Mouse (Mus musculus) left cerebral cortex, adult 2 months (tissue): ENCODE measurements around the gene Trim50. TPM values are rescaled to one million over a fixed set of nuclear protein-coding genes. Genes with fewer than 3 reads are reported as not detected.

Source experiments
- DNase-seq, 2 experiments: peaks; one replicate each; pipeline ENCODE4 v3.0.0; 2021 to 2022; ENCODE audit warnings: low spot score in 2 of 2, mixed read lengths in 1 of 2; ENCODE audit errors: extremely low spot score in 1 of 2
- H3K27ac ChIP-seq: fragments of 200-600 bp; 2 replicates; pipeline ENCODE4 v1.8.1; 2022
- H3K4me3 ChIP-seq: fragments of 200-600 bp; 2 replicates; pipeline ENCODE4 v1.8.1; 2022
- CTCF ChIP-seq: fragments of 200-600 bp; IDR thresholded peaks from 2 replicates; pipeline ENCODE4 v1.8.1; 2022; ENCODE audit warnings: antibody characterized with exemption, mild to moderate bottlenecking, moderate library complexity
- intact Hi-C: fragments of 180-260 bp; cut with DNase I; formaldehyde crosslinking; loops from one replicate; pipeline ENCODE4 v1.15.1; 2025
- long read RNA-seq, 2 experiments: library from polyadenylated mRNA; stranded (forward); transcript quantifications; one replicate each; pipeline ENCODE4 v2.0.0; 2021; ENCODE audit warnings: borderline mapping rate in 2 of 2
- total RNA-seq, 2 experiments: library from RNA; stranded (reverse); gene quantifications; 2 replicates each; pipeline ENCODE4 v1.2.3; 2021

The Trim50 gene
- total RNA-seq, result not detected
- long read RNA-seq, experiment 1, result 0 reads
- long read RNA-seq, experiment 2, result 0 reads

GRCm38 (mm10) chr5:135352995-135353394 is at the start of gene Trim50:
Trim50 (plus strand) TSS chr5:135353295.
- intact Hi-C loops, result no loop called here
- TF ChIP-seq CTCF, result no peak
- Histone ChIP-seq H3K27ac (no peak within 1 kb of the TSS), H3K4me3 (no peak within 1 kb of the TSS)
- DNase-seq, result no peak

GRCm38 (mm10) chr5:135306321-135306965 is 46.7 kb upstream of the Trim50 start:
- no peak for TF ChIP-seq CTCF
- intact Hi-C loops, result no loop called here

GRCm38 (mm10) chr5:135316177-135316576 is 36.9 kb upstream of the Trim50 start:
- intact Hi-C loops, result no loop called here
- TF ChIP-seq CTCF, result no peak

More at GRCm38 (mm10) chr5:135306321-135306965, 46.7 kb upstream of the Trim50 start:
- DNase-seq, result no peak
- Histone ChIP-seq H3K27ac (no peak overlapping the region), H3K4me3 (no peak overlapping the region)

GRCm38 (mm10) chr5:135319856-135320255 is 33.2 kb upstream of the Trim50 start:
- TF ChIP-seq CTCF, result peak; percentile 14; the same call in 1 of the 2 replicates
- DNase-seq, result no peak
- intact Hi-C loops, result no loop called here
- H3K27ac ChIP-seq, result no peak overlapping the region
- H3K4me3 ChIP-seq, result no peak overlapping the region

More at GRCm38 (mm10) chr5:135316177-135316576, 36.9 kb upstream of the Trim50 start:
- DNase-seq, result no peak
- H3K27ac ChIP-seq, result no peak overlapping the region
- no peak overlapping the region for H3K4me3 ChIP-seq

GRCm38 (mm10) chr5:135322197-135322596 is 30.9 kb upstream of the Trim50 start:
- DNase-seq, result no peak
- Histone ChIP-seq H3K27ac (no peak overlapping the region), H3K4me3 (no peak overlapping the region)
- intact Hi-C loops, result no loop called here
- TF ChIP-seq CTCF, result no peak

- intact Hi-C loops, result no loop called here
- no peak for DNase-seq
- TF ChIP-seq CTCF, result no peak
- no peak overlapping the region for H3K4me3 ChIP-seq
- no peak overlapping the region for H3K27ac ChIP-seq
These were observed 26.9 kb upstream of the Trim50 start for GRCm38 (mm10) chr5:135326121-135326659.

- no peak for TF ChIP-seq CTCF
- intact Hi-C loops, result no loop called here
- no peak overlapping the region for H3K4me3 ChIP-seq
- H3K27ac ChIP-seq, result no peak overlapping the region
- DNase-seq, result no peak
These were observed 23.6 kb upstream of the Trim50 start for GRCm38 (mm10) chr5:135329471-135329870.

- no peak for TF ChIP-seq CTCF
- intact Hi-C loops, result no loop called here
- DNase-seq, result no peak
- H3K4me3 ChIP-seq, result no peak overlapping the region
- H3K27ac ChIP-seq, result no peak overlapping the region
These were observed 22.9 kb upstream of the Trim50 start for GRCm38 (mm10) chr5:135330201-135330600.

GRCm38 (mm10) chr5:135331161-135331560 is 21.9 kb upstream of the Trim50 start:
- H3K4me3 ChIP-seq, result no peak overlapping the region
- no peak overlapping the region for H3K27ac ChIP-seq
- intact Hi-C loops, result no loop called here
- DNase-seq, result no peak
- TF ChIP-seq CTCF, result no peak

GRCm38 (mm10) chr5:135337575-135337974 is 15.5 kb upstream of the Trim50 start:
- Histone ChIP-seq H3K27ac (no peak overlapping the region), H3K4me3 (no peak overlapping the region)
- DNase-seq, result no peak
- intact Hi-C loops, result no loop called here
- peak; percentile 11 for TF ChIP-seq CTCF

- no peak for TF ChIP-seq CTCF
- Histone ChIP-seq H3K27ac (no peak overlapping the region), H3K4me3 (no peak overlapping the region)
- intact Hi-C loops, result no loop called here
- DNase-seq, result no peak
These were observed 7.1 kb upstream of the Trim50 start for GRCm38 (mm10) chr5:135345989-135346388.

- no peak for DNase-seq
- intact Hi-C loops, result no loop called here
- Histone ChIP-seq H3K27ac (no peak overlapping the region), H3K4me3 (no peak overlapping the region)
- TF ChIP-seq CTCF, result peak; percentile 26
These were observed 6.7 kb upstream of the Trim50 start for GRCm38 (mm10) chr5:135346430-135346829.

- no peak for TF ChIP-seq CTCF
- Histone ChIP-seq H3K4me3 (no peak overlapping the region), H3K27ac (no peak overlapping the region)
- intact Hi-C loops, result no loop called here
- DNase-seq, result no peak
These were observed 5.5 kb upstream of the Trim50 start for GRCm38 (mm10) chr5:135347511-135348011.
